Mouse (Mus musculus) left cerebral cortex, postnatal 25 days (tissue): ENCODE results near the gene Tgif1. TPM values are rescaled to one million over a fixed set of nuclear protein-coding genes. Genes with fewer than 3 reads are reported as not detected.
"Not testable (repeated sequence)": the region's sequence is repeated elsewhere in the genome, so short reads cannot be mapped to it uniquely, and the experiment has no call there.

Source experiments
- DNase-seq, 2 experiments: peaks; one replicate each; pipeline ENCODE4 v3.0.0; 2022; ENCODE audit warnings: low spot score in 2 of 2, mixed read lengths in 1 of 2
- intact Hi-C: fragments of 180-260 bp; cut with DNase I; formaldehyde crosslinking; loops from one replicate; pipeline ENCODE4 v1.15.1; 2025
- total RNA-seq, 2 experiments: library from RNA; stranded (reverse); gene quantifications; 2 replicates each; pipeline ENCODE4 v1.2.3; 2021

Gene Tgif1
- total RNA-seq, 2 experiments from 2014 or later, result 1.5 to 2.1 TPM

DNA sequence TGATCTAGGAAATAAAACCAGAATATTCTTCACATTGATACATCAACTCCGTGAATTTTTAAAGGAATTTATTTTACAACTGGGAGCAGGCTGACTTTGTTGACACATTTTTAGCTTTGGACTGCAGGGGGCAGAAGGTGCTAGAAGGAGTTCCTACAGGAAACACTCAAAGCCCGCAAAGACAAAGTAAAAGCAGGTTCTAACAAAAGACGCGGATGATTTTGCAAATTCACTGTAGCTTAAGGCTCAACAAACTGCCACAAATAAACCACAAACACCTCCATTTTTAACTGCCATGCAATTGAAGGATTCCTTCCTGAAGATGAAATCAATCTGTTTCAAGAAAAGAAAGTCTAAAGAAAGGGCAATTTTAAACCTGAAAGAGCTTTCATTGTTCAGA is 6.3 kb downstream of the Tgif1 start:
- DNase-seq, result no peak
- intact Hi-C loops, result loop anchor here (2.0 kb wide), 1 partner anchor 120 kb away; no protein-coding TSS in a partner anchor

DNA sequence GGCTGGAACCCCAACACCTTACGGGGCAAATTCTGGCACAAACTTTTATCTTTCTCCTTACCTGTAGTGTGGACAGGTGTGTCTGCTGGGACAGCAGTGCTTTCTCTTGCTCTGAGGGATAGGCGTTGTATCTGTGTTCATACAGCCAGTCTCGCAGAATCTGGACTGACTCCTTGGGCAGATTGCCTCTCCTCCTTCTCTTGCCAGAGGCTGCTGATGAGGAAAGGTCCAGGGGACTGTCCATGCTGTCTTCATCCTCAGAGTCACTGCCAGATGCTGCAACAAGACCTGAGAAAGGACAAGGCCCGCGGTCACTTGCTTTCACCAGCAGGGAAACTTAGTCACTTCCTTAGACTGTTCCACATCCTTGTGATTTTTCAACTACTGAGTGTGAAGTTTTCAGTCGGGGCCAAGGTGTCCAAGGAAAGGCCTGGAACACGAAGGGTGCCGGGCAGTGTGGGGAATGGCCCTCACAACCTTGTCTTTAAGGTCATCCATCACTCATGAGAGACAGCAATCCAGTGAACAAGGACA is 7.2 kb downstream of the Tgif1 start:
- intact Hi-C loops, result loop anchor here (2.0 kb wide), 1 partner anchor 121 kb away; no protein-coding TSS in a partner anchor
- DNase-seq, result no peak

DNA sequence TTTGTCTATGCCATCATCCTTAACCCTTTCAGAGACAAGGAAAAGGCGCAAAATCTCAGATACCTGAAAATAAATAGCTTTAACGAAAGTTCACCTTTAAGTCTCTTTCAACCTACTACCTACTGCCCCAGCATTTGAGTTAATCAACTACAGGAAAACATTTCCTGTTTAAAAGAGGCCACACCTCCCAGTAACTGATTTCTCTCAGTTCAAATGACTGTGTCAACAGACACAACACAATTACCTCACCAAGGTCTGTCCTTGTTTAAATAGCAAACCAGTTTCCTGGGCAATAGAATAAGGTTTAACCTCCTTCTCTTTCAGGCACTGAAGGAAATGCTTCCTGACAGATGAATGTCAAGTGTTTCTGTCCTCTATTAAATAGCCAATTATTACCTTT is 7.8 kb downstream of the Tgif1 start:
- DNase-seq, result no peak
- intact Hi-C loops, result no loop called here

DNA sequence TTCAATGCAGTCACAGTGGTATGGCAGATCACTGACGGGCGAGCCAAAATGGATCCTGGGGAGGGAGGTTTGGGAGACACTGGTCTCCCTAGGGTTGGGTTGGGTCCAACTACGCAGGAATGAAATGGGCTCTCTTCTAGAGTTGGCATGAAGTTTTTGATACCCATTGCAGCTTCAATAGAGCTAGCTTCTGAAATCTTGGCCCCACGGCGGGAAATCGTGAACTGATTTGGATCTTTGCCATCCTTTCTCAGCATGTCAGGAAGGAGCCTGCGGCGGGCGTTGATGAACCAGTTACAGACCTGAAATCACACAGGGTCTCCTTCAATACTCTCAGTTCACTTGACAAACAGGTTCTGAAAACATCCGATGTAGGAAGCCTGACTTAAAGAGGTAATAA is 8.4 kb downstream of the Tgif1 start:
- no peak for DNase-seq
- intact Hi-C loops, result no loop called here

DNA sequence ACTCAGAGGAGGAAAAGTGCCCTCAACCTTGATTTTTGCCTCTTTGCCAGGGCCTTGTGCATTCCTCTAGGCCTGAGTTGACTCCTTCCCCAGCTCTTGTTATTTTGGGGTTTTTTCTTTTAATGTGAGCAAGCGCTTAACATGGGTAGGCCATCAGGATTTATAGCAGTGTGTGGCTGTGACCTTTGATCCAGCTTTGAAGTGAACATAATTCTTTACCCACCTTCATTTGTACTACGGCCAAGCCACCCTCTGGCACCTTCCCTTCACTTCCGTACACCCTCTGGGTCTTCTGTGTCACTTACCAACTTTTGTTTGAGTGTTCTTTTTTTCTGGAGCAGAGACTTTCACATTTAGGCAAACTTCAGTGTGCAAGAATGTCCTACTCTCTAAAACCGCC is 10.1 kb downstream of the Tgif1 start:
- DNase-seq, result no peak
- intact Hi-C loops, result no loop called here

DNA sequence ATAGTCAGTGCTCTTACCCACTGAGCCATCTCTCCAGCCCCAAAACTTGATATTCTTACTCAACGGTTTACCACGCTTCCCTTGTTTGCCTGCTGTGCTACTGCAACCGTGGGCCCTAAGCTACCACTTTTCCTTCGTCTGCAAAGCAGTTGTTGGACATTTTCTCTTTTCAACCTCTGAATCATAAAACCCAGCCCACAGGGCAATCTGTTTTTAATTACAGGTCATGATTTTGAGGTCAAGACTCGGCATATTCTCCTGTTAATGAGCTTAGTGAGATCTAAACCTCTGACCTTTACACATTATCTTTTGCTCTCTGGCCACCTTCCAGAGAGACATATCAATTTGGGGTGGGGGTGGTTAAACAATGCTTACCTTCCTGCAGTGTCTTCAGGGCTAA is 14.8 kb downstream of the Tgif1 start:
- intact Hi-C loops, result no loop called here
- no peak for DNase-seq

DNA sequence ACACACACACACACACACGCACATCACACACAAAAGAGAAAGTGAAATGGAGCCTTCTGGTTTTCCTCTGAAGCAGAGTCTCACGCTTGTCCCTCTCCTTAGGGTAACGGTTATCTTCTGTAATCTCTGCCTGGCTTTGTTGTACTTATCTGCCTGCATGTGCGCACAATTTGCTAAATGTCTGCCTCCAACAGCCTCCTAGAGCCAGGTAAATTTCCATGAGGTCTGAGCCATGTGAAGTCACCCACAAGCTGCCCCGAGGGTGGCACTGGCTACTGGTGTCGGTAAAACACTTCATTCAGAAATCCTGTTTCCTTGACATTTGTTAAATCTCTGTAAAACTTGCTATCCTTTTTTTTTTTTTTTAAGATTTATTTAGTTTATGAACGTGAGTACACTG is 15.3 kb downstream of the Tgif1 start:
- intact Hi-C loops, result no loop called here
- DNase-seq, result no peak

DNA sequence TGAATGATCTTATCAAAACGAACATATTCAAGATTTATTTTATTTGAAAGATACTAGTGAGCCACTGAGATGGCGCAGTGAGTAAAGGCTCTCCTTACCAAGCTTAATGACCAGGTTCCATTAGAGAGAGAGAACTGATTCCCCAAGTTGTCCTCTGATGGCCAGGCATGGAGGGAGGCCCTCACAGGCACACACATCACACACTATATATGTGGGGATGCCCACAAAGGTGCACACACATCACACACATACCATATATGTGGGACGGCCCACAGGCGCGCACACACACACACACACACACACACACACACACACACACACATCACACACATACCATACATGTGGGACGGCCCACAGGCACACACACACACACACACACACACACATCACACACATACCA is 15.9 kb downstream of the Tgif1 start:
- intact Hi-C loops, DNase-seq: not testable (repeated sequence)

DNA sequence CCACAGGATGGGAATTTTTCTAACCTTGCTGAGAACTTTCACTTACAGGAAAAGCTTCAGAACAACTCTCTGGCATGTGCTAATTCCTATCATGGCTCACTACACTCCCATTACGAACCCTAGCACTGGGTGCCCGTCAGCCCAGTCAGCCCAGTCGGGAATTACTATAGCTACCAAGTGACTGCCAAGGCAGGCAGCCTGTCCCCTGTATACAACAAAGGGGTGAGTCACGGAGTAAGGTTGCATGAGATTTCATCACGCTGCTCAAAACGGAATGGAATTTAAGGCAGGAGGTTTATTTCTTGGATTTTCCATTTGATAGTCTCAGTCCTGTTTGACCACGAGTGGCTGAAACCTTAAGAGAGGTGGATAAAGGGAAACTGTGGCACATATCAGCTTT is 16.5 kb downstream of the Tgif1 start:
- intact Hi-C loops, result no loop called here
- DNase-seq, result no peak

DNA sequence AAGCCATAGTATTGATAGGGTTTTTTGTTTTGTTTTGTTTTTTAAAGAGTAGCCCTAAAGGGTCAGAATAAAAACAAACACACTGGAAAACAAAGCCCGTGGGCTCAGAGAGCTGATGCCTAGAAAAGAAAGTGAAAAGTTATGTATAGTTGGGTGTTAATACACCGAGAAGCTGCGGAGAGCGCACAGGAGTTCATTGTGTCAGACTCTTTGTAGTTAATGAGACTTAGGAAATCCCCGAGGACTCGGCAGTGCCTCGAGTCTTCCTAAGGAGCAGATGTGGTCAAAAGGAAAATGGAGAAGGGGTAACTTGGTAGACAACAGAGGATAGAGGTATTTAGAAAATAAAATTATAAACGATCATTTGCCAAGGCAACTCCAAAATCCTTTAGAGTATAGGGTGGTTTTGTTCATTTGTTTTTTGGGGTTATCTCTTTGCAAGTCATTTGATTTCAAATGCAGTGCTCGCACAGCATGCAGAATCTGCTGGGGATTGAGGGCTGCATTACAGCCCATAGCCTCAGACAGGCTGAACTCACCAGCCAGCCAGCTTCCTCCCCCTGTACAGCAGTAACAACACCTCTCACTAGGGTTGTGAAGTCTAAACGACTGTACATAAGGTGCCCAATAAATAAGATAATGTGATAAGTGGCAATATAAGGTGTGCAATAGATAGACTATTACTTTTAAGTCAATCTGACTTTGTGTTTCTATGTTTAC is 18.1 kb downstream of the Tgif1 start:
- no peak for DNase-seq
- intact Hi-C loops, result no loop called here

DNA sequence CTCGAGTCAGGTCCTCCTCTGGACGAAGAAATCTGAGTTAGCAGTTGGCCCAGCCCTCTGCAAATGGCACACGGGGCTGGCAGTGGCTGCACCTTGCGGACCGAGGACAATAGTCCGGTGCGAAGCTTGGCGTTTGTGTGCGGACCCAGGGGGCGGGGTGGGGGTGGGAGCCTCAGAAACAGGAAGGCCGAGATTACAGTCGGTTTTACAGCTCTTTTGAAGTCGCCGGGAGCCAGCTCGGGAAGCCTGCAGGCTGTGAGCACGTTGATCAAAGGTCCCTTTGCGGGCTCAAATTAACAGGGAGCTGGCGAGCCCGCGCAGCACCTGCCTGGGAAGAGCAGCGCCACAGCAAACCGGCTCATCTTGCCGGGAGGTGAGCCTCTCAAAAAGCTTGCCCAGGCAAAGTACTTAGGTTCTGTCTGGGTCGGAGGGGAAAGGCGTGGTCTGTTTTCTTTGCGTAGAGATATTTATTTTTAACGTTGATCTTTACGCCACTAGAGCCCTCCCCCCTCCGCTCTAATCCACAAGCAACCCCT is 18.8 kb downstream of the Tgif1 start:
- intact Hi-C loops, result no loop called here
- no peak for DNase-seq

DNA sequence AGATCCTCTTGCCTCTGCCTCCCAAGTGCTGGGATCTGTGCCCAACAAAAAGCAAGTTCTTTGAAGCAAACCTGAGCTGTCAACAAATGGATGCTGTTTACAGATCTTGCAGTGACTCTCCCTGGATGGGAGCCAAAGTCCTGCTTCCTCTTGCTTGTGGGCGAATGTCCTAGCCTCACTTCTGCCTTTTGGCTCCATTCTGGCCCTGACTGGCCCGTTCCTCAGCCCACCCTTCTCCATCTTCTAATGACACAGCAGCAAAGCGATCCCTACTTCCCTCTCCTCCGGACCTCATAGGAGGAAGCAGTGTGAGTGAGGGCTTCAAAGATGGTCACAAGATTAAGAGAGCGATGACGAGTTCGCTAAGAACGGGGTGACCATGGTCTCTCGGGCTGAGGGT is 20.8 kb downstream of the Tgif1 start:
- DNase-seq, result peak in 1 of 2 experiments; percentile 68
- intact Hi-C loops, result no loop called here

DNA sequence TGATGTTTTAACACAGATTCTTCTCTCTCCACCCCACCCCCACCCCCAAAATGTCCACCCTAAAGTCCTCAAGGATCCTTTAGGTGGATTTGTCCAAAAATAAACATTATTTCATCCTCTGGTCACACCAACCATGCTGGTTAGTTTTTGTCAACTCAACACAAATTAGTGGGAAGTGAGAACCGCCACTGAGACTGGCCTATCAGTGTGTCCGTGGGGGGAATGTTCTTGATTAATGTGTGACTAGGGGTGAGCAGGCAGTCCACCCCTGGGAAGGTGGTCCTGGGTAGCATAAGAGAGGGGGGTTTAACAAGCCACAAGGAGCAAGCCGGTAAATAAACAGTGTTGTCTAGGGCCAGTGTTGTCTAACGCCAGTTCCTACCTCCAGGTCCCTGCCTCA is 21.8 kb downstream of the Tgif1 start:
- no peak for DNase-seq
- intact Hi-C loops, result no loop called here

DNA sequence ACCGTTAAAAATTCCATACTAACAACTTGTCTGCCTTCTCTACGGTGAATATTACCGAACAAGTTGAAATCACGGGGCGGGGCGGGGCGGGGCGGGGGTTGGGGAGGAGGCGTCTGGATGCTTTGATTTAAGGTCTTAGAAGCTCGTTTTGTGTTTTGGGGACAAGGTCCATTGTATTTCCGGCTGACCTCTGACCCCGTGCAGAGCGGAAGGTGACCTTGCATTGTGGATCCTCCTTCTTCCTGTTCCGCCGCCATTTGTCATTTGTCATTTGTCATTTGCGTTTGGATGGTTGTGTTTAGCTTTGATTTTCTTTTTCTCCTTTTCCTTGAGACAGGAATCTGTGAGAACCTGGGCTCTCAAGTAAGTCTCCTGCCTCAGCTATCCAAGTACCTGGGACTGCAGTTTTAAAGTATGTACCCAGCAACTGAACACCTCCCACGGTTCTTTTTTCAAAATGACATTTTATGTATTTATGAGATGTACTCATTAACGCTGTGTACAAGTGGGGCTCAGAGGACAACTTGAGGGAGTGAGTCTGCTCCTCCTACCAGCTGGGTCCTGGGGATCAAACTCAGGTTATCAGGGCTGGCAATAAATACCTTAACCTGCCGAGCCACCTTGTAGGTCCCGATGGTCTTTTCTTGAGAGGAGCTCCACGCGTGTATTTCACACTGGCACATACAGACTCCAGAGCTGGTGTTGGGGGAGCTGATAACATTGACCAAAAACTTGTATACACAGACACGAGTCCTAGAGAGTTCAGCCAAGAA is 23.2 kb downstream of the Tgif1 start:
- no peak for DNase-seq
- intact Hi-C loops, result no loop called here

DNA sequence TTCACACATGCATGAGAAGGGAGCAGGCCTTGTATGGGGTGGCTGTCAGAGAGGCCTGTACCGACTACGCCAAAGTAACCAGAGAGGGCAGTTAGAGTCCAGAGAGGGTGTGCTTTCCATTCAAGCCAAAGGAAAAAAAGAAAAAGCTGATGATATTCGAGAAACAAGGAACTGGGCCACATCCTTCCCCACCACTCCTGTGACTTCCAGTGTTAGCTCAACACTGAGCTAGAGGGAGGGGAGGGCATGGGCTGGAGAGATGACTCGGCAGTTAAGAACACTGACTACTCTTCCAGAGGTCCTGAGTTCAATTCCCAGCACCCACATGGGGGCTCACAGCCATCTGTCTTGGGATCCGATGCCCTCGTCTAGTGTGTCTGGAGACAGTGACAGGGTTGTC is 24.1 kb downstream of the Tgif1 start:
- DNase-seq, result no peak
- intact Hi-C loops, result no loop called here

DNA sequence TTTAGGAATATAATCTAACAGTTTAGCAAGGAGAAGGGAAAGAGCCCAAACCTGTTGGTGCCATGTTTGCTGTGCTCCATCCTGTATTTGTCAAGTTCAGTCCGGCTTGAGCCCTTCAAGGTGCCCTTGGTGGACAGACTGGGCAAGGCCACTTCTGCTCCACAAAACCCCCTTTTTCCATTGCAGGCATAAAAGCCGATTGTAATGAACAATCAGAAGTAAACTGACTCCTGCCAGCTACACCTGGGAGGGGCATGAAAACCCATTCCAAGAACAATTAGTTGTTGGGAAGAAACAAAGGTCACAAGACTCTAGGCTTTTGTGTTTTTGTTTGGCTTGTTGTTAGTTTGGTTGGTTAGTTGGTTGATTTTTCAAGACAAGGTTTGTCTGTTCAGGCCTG is 24.8 kb downstream of the Tgif1 start:
- no peak for DNase-seq
- intact Hi-C loops, result no loop called here

DNA sequence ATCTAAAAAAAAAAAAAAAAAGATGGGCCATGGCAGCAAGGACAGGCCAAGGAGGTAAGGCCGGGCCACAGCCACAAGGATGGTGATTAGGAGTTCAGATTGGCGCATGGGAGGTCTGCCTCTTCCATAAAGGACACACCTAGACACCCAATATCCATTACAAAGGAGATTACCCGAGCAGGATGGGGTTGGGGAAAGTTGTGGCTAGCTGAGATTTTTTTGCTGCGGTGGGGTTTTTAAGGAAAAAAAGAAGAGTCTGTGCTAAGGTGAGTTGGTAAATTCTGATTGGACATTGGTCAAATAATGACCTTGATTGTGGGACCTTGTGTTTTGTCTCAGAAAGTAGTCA is 25.2 kb downstream of the Tgif1 start:
- intact Hi-C loops, result no loop called here
- DNase-seq, result no peak

DNA sequence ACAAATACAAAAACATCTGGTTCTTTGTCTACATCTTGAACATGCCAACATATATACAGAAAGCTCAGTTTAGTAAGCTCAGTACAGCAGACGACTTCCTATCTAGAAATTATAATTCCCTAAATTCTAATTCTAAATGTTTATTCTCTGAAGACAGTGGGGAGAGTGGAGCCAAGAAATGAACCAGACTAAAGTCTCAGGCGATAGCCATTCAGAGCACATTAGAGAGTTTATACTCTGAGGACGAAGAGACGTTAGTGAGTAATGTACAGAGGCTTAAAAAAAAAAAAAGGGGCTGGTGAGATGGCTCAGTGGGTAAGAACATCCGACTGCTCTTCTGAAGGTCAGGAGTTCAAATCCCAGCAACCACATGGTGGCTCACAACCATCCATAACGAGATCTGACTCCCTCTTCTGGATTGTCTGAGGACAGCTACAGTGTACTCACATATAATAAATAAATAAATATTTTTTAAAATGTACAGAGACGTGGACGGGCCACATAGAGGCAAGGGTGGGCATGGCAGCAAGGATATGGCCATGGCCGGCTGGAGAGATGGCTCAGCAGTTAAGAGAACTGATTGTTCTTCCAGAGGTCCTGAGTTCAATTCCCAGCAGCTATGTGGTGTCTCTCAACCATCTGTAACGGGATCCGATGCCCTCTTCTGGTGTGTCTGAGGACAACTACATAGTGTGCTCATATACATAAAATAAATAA is 25.7 kb downstream of the Tgif1 start:
- DNase-seq, intact Hi-C loops: not testable (repeated sequence)

DNA sequence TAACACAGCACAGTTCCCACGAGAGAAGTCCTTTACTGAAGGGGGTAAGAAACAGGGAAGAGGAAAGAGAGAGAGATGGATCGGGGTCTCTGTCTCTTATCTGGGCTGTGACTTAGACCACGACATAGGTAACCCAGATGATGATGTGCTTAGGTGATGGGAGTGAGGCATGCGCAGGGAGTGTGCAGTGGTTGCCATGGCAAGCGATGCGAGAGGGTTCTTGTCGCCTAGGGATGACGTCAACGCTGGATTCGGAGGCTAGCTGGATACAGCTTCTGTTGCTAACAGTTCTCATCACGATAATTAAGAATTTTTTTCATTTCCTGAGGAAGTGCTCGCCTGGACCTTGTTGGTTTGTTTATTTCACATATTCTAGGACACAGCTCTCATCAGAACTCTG is 27.1 kb downstream of the Tgif1 start:
- DNase-seq, result peak; percentile 83 to 85
- intact Hi-C loops, result no loop called here

DNA sequence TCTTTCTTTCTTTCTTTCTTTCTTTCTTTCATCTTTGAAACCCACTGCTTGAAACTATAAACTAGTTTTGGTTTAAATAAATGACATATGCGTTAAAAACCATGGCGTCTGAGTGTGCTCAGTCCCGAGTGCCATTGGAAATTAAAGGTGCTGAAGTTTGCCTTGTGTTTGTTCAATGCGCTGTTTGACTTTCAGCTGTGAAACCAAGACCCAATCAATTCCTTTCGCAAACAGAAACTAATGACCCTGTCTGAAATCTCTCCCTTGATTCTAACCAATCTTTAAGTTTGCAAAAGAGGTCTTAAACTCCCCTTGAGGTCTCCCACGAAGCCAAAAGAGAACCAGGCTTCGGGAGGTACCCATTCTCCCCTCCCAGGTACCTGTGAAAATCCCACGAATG is 30.3 kb downstream of the Tgif1 start:
- no peak for DNase-seq
- intact Hi-C loops, result no loop called here
